Mouse (Mus musculus) kidney, embryonic 14.5 days (tissue): ENCODE results near the gene Cited4. TPM values are rescaled to one million over a fixed set of nuclear protein-coding genes. Genes with fewer than 3 reads are reported as not detected.

Experiments
- ATAC-seq: fragments of 200-750 bp; cut with Nextera tagmentation; 2 replicates; pipeline ENCODE4 v1.8.0; 2017; ENCODE audit warnings: moderate number of reproducible peaks, mild to moderate bottlenecking, moderate TSS enrichment, moderate library complexity; ENCODE audit not compliant: low FRiP score, low TSS enrichment
- H3K27ac ChIP-seq: fragments of 300-500 bp; sonication (generic); 2 replicates; pipeline ENCODE4 v1.5.1; 2014; ENCODE audit warnings: low read depth, mild to moderate bottlenecking, low read length, moderate library complexity, mixed read lengths
- H3K27me3 ChIP-seq: fragments of 300-500 bp; sonication (generic); 2 replicates; pipeline ENCODE4 v1.6.1; 2014; ENCODE audit warnings: mild to moderate bottlenecking, low read length; ENCODE audit not compliant: control insufficient read depth, insufficient read depth
- H3K36me3 ChIP-seq: fragments of 300-500 bp; sonication (generic); 2 replicates; pipeline ENCODE4 v1.6.1; 2014; ENCODE audit warnings: low read length, mixed read lengths; ENCODE audit not compliant: control insufficient read depth, insufficient read depth
- H3K4me1 ChIP-seq: fragments of 300-500 bp; sonication (generic); 2 replicates; pipeline ENCODE4 v1.6.1; 2014; ENCODE audit warnings: low read length, mixed read lengths; ENCODE audit not compliant: control insufficient read depth, insufficient read depth
- H3K4me2 ChIP-seq: fragments of 300-500 bp; sonication (generic); replicated peaks from 2 replicates; pipeline ENCODE4 v1.6.1; 2014; ENCODE audit warnings: low read depth, mild to moderate bottlenecking, low read length
- H3K4me3 ChIP-seq: fragments of 300-500 bp; sonication (generic); 2 replicates; pipeline ENCODE4 v1.5.1; 2014; ENCODE audit warnings: mild to moderate bottlenecking, low read length
- H3K9ac ChIP-seq: fragments of 300-500 bp; sonication (generic); 2 replicates; pipeline ENCODE4 v1.6.1; 2014; ENCODE audit warnings: low read depth, mild to moderate bottlenecking, low read length, moderate library complexity
- H3K9me3 ChIP-seq: fragments of 300-500 bp; sonication (generic); 2 replicates; pipeline ENCODE4 v1.6.1; 2016; ENCODE audit warnings: low read length; ENCODE audit not compliant: control insufficient read depth
- WGBS: fragments of 180-500 bp; shearing (Covaris S2); extraction: QIAGEN DNeasy Blood & Tissue Kit; methylation state at CpG from one replicate; pipeline ENCODE4 v1.1.7; 2014; 5-methylcytosine and 5-hydroxymethylcytosine counted together
- polyA plus RNA-seq: library from polyadenylated mRNA; unstranded; fragments of >200 nt; fragmentation: Nextera tagmentation; extraction: Ambion mirVana; gene quantifications from 2 replicates; pipeline ENCODE4 v1.2.1, GENCODE M21; 2014

Gene Cited4
- polyA plus RNA-seq, 1 experiment from 2014 or later: 11.0 TPM

DNA sequence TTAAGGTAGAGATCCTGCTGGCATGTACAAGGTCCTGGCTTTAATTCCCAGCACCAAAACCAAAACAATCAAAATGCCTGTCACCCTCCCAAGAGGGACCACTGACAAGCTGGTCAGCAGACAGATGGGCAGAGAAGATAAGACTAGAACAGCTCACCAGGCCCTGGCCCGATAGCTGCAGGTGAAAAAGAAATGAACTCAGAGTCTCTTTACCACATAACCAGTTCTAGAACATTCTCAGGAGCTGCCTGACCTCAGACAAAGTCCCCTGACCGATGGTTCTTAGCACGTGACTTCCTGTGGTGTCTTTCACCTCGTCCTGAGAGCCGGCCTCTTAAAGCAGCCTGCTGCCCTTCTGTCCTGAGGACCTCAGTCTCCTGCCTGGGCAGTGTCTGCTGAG, 3.2 kb downstream of the Cited4 start:
- Histone ChIP-seq H3K9me3 (no peaks in the 10 kb centered on the region), H3K27me3 (peaks cover 22% of the 10 kb centered on the region), H3K4me3 (no peak overlapping the region), H3K4me2 (no peak overlapping the region), H3K36me3 (no peaks in the 10 kb centered on the region), H3K9ac (no peak overlapping the region), H3K27ac (no peak overlapping the region), H3K4me1 (no peaks in the 10 kb centered on the region)
- ATAC-seq: no peak
- 71% methylated on average over 5 of the region's 5 CpGs for WGBS

DNA sequence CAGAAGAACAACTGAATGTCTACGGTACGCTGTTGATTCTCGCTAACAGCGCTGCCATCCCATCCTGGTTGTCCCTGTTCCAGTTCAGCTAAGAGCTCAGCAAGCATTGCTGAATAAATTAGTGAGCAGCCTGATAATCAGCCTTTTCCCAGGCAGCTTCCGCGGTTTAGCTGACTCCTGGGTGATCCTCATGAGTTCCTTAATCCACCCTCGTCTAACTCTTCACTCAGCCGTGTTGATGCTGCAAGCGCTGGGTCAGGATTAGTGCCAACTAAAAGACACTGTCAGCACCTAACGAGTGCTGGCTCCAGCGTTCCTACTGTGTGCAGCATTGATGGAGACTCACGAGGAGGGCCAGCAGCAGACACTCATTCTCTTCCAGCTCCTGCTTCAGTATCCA, 4.7 kb downstream of the Cited4 start:
- Histone ChIP-seq H3K9ac (no peak overlapping the region), H3K36me3 (no peaks in the 10 kb centered on the region), H3K27me3 (peaks cover 22% of the 10 kb centered on the region)

GRCm38 (mm10) chr4:120673606-120674005, 7.2 kb downstream of the Cited4 start:
- Histone ChIP-seq H3K9ac (no peak overlapping the region), H3K9me3 (no peaks in the 10 kb centered on the region), H3K27me3 (peaks cover 6% of the 10 kb centered on the region; the same call in 1 of the 2 replicates), H3K4me1 (no peaks in the 10 kb centered on the region), H3K36me3 (no peaks in the 10 kb centered on the region), H3K4me3 (no peak overlapping the region), H3K27ac (no peak overlapping the region), H3K4me2 (no peak overlapping the region)
- ATAC-seq: no peak
- WGBS: 82% methylated on average over 3 of the region's 3 CpGs

More for the DNA sequence above, 4.7 kb downstream of the Cited4 start:
- Histone ChIP-seq H3K4me1 (no peaks in the 10 kb centered on the region), H3K9me3 (no peaks in the 10 kb centered on the region), H3K4me2 (no peak overlapping the region), H3K4me3 (no peak overlapping the region), H3K27ac (no peak overlapping the region)
- 67% methylated on average over 12 of the region's 12 CpGs for WGBS
- no peak for ATAC-seq

GRCm38 (mm10) chr4:120674775-120675451, 8.5 kb downstream of the Cited4 start:
- WGBS: 75% methylated on average over 8 of the region's 8 CpGs
- peaks cover 4% of the 10 kb centered on the region; the same call in 1 of the 2 replicates for H3K27me3 ChIP-seq
- no peak for ATAC-seq
- H3K27ac ChIP-seq: no peak overlapping the region
- no peak overlapping the region for H3K4me2 ChIP-seq
- no peaks in the 10 kb centered on the region for H3K36me3 ChIP-seq
- no peak overlapping the region for H3K9ac ChIP-seq
- H3K9me3 ChIP-seq: no peaks in the 10 kb centered on the region
- no peaks in the 10 kb centered on the region for H3K4me1 ChIP-seq
- no peak overlapping the region for H3K4me3 ChIP-seq

GRCm38 (mm10) chr4:120675640-120676039, 9.3 kb downstream of the Cited4 start:
- no peak overlapping the region for H3K4me2 ChIP-seq
- H3K27me3 ChIP-seq: peaks cover under 1% of the 10 kb centered on the region; the same call in 1 of the 2 replicates
- H3K4me1 ChIP-seq: no peaks in the 10 kb centered on the region
- WGBS: 78% methylated on average over 2 of the region's 2 CpGs
- H3K27ac ChIP-seq: no peak overlapping the region
- H3K36me3 ChIP-seq: no peaks in the 10 kb centered on the region
- no peaks in the 10 kb centered on the region for H3K9me3 ChIP-seq
- H3K9ac ChIP-seq: no peak overlapping the region
- no peak for ATAC-seq
- H3K4me3 ChIP-seq: no peak overlapping the region

GRCm38 (mm10) chr4:120680953-120681352, 14.6 kb downstream of the Cited4 start:
- no peaks in the 10 kb centered on the region for H3K9me3 ChIP-seq
- 58% methylated on average over 7 of the region's 7 CpGs for WGBS
- H3K9ac ChIP-seq: no peak overlapping the region
- H3K27me3 ChIP-seq: no peaks in the 10 kb centered on the region
- ATAC-seq: no peak
- no peaks in the 10 kb centered on the region for H3K4me1 ChIP-seq
- H3K4me2 ChIP-seq: no peak overlapping the region
- H3K4me3 ChIP-seq: no peak overlapping the region
- no peak overlapping the region for H3K27ac ChIP-seq
- H3K36me3 ChIP-seq: no peaks in the 10 kb centered on the region

DNA sequence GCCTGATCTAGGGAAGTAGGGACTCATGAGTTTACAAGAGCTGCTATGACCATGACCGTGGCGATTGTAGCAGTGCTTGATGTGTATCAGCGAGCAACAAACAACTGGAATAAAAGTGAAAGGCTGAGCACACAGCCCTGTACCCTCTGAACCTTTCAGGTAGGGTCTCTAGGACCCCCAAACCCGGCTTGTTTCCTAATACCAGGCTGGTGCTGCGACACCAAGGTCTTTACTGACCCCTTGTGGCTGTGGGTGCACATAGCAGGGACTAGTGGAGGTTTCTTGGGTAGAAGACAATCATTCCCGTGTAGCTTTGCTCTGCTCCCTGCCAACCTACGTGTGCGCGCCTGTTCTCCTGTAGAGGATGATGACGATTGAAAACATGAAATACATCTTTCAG, 15.8 kb downstream of the Cited4 start:
- no peaks in the 10 kb centered on the region for H3K9me3 ChIP-seq
- H3K36me3 ChIP-seq: no peaks in the 10 kb centered on the region
- H3K9ac ChIP-seq: no peak overlapping the region
- ATAC-seq: no peak
- H3K4me1 ChIP-seq: peaks cover 1% of the 10 kb centered on the region; the same call in 1 of the 2 replicates
- H3K4me2 ChIP-seq: no peak overlapping the region
- H3K27me3 ChIP-seq: no peaks in the 10 kb centered on the region
- WGBS: 42% methylated on average over 10 of the region's 10 CpGs
- H3K27ac ChIP-seq: no peak overlapping the region
- H3K4me3 ChIP-seq: no peak overlapping the region

- no peak overlapping the region for H3K27ac ChIP-seq
- WGBS: 62% methylated on average over 9 of the region's 9 CpGs
- no peaks in the 10 kb centered on the region for H3K36me3 ChIP-seq
These were observed 17.1 kb downstream of the Cited4 start for GRCm38 (mm10) chr4:120683278-120683997.

DNA sequence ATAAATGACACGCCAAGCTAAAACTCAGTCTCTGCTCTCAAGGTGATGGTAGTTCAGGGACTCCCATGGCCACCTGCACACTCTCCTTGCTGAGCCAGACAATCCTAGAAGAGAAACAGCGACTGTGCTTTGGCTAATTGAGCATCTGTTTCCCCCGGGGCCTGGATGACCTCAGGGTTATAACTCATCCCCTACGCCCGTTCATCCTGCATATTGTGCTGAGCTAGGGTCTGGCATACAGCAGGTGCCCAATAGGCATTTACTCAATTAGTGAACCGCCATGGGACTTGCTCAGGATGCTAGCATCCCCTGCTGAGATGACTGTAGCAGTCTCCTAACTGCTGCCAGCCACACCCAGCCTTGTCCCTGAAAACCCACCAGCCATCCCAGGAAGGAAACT, 20.9 kb downstream of the Cited4 start:
- Histone ChIP-seq H3K27me3 (no peaks in the 10 kb centered on the region), H3K4me2 (no peak overlapping the region), H3K27ac (no peak overlapping the region), H3K4me1 (peaks cover 4% of the 10 kb centered on the region; the same call in 1 of the 2 replicates), H3K9ac (no peak overlapping the region; the same call in 1 of the 2 replicates), H3K36me3 (no peaks in the 10 kb centered on the region), H3K4me3 (no peak overlapping the region), H3K9me3 (no peaks in the 10 kb centered on the region)
- ATAC-seq: no peak
- 26% methylated on average over 6 of the region's 6 CpGs for WGBS

More at GRCm38 (mm10) chr4:120683278-120683997, 17.1 kb downstream of the Cited4 start:
- no peak for ATAC-seq
- H3K9me3 ChIP-seq: no peaks in the 10 kb centered on the region
- no peak overlapping the region for H3K9ac ChIP-seq
- no peak overlapping the region for H3K4me2 ChIP-seq
- H3K4me1 ChIP-seq: peaks cover 4% of the 10 kb centered on the region; the same call in 1 of the 2 replicates
- H3K27me3 ChIP-seq: no peaks in the 10 kb centered on the region
- H3K4me3 ChIP-seq: no peak overlapping the region
